ENCODE assay signal across 11 mouse cellular contexts in genomic region chr6:85906911-85907351, GRCm38 (mm10). TPM values are rescaled to one million over a fixed set of nuclear protein-coding genes. Genes with fewer than 3 reads are reported as not detected.
DNase-seq lines count a peak whose midpoint lies in the region; ATAC-seq and TF ChIP-seq lines count a peak whose summit lies in the region.
"Not testable (repeated sequence)": the region's sequence is repeated elsewhere in the genome, so short reads cannot be mapped to it uniquely, and the experiment has no call there.
"Had no signal": no experiment of that assay in that cellular context is flagged by ENCODE, and none has a peak within 500 bp of the region (broad histone marks: within the 10 kb centered on the region; RNA-seq: fewer than 3 reads in every experiment).

No protein-coding gene starts in this region.

- TF ChIP-seq POLR2A in liver, adult 2 months (IDR thresholded peaks at IDR 0.05; ENCODE audit: extremely low read depth, insufficient read depth, low read length): not testable (repeated sequence)

- not testable (repeated sequence) for H3K4me2 ChIP-seq in forebrain, embryonic 16.5 days (ENCODE audit: low read length)

- not testable (repeated sequence) for H3K4me1 ChIP-seq in forebrain, embryonic 16.5 days (replicated peaks; ENCODE audit: control insufficient read depth, insufficient read depth, low read length)
- H3K4me1 ChIP-seq in liver, adult 2 months (ENCODE audit: control insufficient read depth, insufficient read depth, low read length): peaks cover 45% of the 10 kb centered on the region

- H3K9me3 ChIP-seq in forebrain, embryonic 16.5 days (ENCODE audit: control insufficient read depth, low read length): not testable (repeated sequence)

- WGBS in forebrain, embryonic 16.5 days: 63% methylated on average over 2 of the region's 2 CpGs
- WGBS in liver, adult 2 months: 21% methylated on average over 2 of the region's 2 CpGs

- not testable (repeated sequence) for TF ChIP-seq CTCF in liver, adult 2 months (IDR thresholded peaks at IDR 0.05; ENCODE audit: low read depth, low read length)

- DNase-seq in adrenal gland, postnatal 25 days: peak; percentile 60
- DNase-seq in heart, adult 18-20 months: peak; percentile 29 to 46
- peak; percentile 48 for DNase-seq in kidney, adult 9 months
- DNase-seq in layer of hippocampus, postnatal 10 days (ENCODE audit: low spot score in 2 of 2): peak; percentile 50 to 62
- peak; percentile 86 for DNase-seq in liver, adult 2 months (ENCODE audit: extremely low read depth, low read depth, low spot score)
- DNase-seq in right cerebral cortex, adult 18-20 months: peak; percentile 78

- 0 out of 2 replicates have a peak, but pooled peaks have one; percentile 50 for ATAC-seq in forebrain, embryonic 16.5 days

- not testable (repeated sequence) for H3K27ac ChIP-seq in forebrain, embryonic 16.5 days (ENCODE audit: low read length)
- H3K27ac ChIP-seq in liver, adult 2 months (replicated peaks; ENCODE audit: insufficient read depth, low read depth, low read length): peak overlapping the region; percentile 88

- not testable (repeated sequence) for H3K79me2 ChIP-seq in liver, adult 2 months (ENCODE audit: control insufficient read depth, insufficient read depth, low read length)

- not testable (repeated sequence) for H3K4me3 ChIP-seq in forebrain, embryonic 16.5 days (replicated peaks; ENCODE audit: low read length); liver, adult 2 months (ENCODE audit: insufficient read depth, low read depth, low read length)

- H3K9ac ChIP-seq in forebrain, embryonic 16.5 days (replicated peaks; ENCODE audit: low read depth, low read length): not testable (repeated sequence)
- peak overlapping the region; percentile 42 for H3K9ac ChIP-seq in liver, adult 2 months (ENCODE audit: low read depth, low read length)

- H3K36me3 ChIP-seq in forebrain, embryonic 16.5 days (ENCODE audit: control insufficient read depth, insufficient read depth): not testable (repeated sequence)
- H3K36me3 ChIP-seq in liver, adult 2 months (ENCODE audit: control insufficient read depth, insufficient read depth, low read length): peaks cover 13% of the 10 kb centered on the region

- H3K27me3 ChIP-seq in forebrain, embryonic 16.5 days (replicated peaks; ENCODE audit: control insufficient read depth, insufficient read depth, low read length); liver, adult 2 months (ENCODE audit: control insufficient read depth, insufficient read depth, low read length): not testable (repeated sequence)

RNA-seq across cellular contexts. Expression of gene Nat8f4, which starts 2.2 kb away (rescaled TPM):
- total RNA-seq in adrenal gland, postnatal 25 days (2021): 13.8 and 22.7 TPM in 2 replicates
- 6.3 and 6.5 TPM in 2 replicates for polyA plus RNA-seq in forebrain, embryonic 16.5 days (2015; fragmentation: Nextera tagmentation; extraction: Ambion mirVana)
- 1 to 10 TPM in 1 of 2 experiments, under 1 TPM in 1; 0.97 to 1.1 TPM for total RNA-seq in heart, adult 18-20 months (2021)
- total RNA-seq in layer of hippocampus, postnatal 10 days (2021): 1 to 10 TPM; 3.8 to 4.3 TPM
- 4.4 and 4.5 TPM in 2 replicates for total RNA-seq in liver, adult 2 months (2014; rRNA removed)
- 2.9 and 3.5 TPM in 2 replicates for polyA plus RNA-seq in liver, adult 2 months (2012; rRNA removed)

RNA-seq across cellular contexts. Expression of gene Tprkb, which starts 4.7 kb away (rescaled TPM):
- total RNA-seq in adrenal gland, postnatal 25 days (2021): 49.3 and 66.9 TPM in 2 replicates
- polyA plus RNA-seq in forebrain, embryonic 16.5 days (2015; fragmentation: Nextera tagmentation; extraction: Ambion mirVana): 50.4 and 57.0 TPM in 2 replicates
- 10 to 100 TPM; 13.3 to 13.5 TPM for total RNA-seq in heart, adult 18-20 months (2021)
- total RNA-seq in layer of hippocampus, postnatal 10 days (2021): 10 to 100 TPM; 51.7 to 54.5 TPM
- 159 and 170 TPM in 2 replicates for total RNA-seq in liver, adult 2 months (2014; rRNA removed)
- polyA plus RNA-seq in liver, adult 2 months (2012; rRNA removed): 93.1 and 100 TPM in 2 replicates

RNA-seq across cellular contexts. Expression of gene Nat8f1, which starts 8.6 kb away (rescaled TPM):
- 47.2 and 69.6 TPM in 2 replicates for total RNA-seq in adrenal gland, postnatal 25 days (2021)
- polyA plus RNA-seq in forebrain, embryonic 16.5 days (2015; fragmentation: Nextera tagmentation; extraction: Ambion mirVana): 12.3 and 12.4 TPM in 2 replicates
- total RNA-seq in heart, adult 18-20 months (2021): 1 to 10 TPM; 2.8 to 3.2 TPM
- 10 to 100 TPM; 13.1 to 16.2 TPM for total RNA-seq in layer of hippocampus, postnatal 10 days (2021)
- total RNA-seq in liver, adult 2 months (2014; rRNA removed): 328 and 390 TPM in 2 replicates
- polyA plus RNA-seq in liver, adult 2 months (2012; rRNA removed): 627 and 681 TPM in 2 replicates

RNA-seq across cellular contexts. Expression of gene Nat8f2, which starts 38.0 kb away (rescaled TPM):
- 3.0 and 3.7 TPM in 2 replicates for total RNA-seq in adrenal gland, postnatal 25 days (2021)
- not detected in 2 replicates for polyA plus RNA-seq in forebrain, embryonic 16.5 days (2015; fragmentation: Nextera tagmentation; extraction: Ambion mirVana)
- under 1 TPM in 1 of 2 experiments, not detected in 1; 0.08 TPM for total RNA-seq in heart, adult 18-20 months (2021)
- total RNA-seq in layer of hippocampus, postnatal 10 days (2021): 1 to 10 TPM in 1 of 2 experiments, under 1 TPM in 1; 0.76 to 1.1 TPM
- 524 and 612 TPM in 2 replicates for total RNA-seq in liver, adult 2 months (2014; rRNA removed)
- polyA plus RNA-seq in liver, adult 2 months (2012; rRNA removed): 256 and 307 TPM in 2 replicates
- total RNA-seq: CH12.LX had no signal
- polyA plus RNA-seq: forebrain, embryonic 10.5 days; heart, adult 2 months; liver, embryonic 14.5 days had no signal

RNA-seq across cellular contexts. Expression of gene Dusp11, which starts 54.5 kb away (rescaled TPM):
- total RNA-seq in adrenal gland, postnatal 25 days (2021): 142 and 170 TPM in 2 replicates
- polyA plus RNA-seq in forebrain, embryonic 16.5 days (2015; fragmentation: Nextera tagmentation; extraction: Ambion mirVana): 42.4 and 56.3 TPM in 2 replicates
- 10 to 100 TPM; 29.3 to 38.4 TPM for total RNA-seq in heart, adult 18-20 months (2021)
- 10 to 100 TPM; 79.0 to 89.5 TPM for total RNA-seq in layer of hippocampus, postnatal 10 days (2021)
- total RNA-seq in liver, adult 2 months (2014; rRNA removed): 26.1 and 37.7 TPM in 2 replicates
- 19.6 and 28.9 TPM in 2 replicates for polyA plus RNA-seq in liver, adult 2 months (2012; rRNA removed)
